Mouse (Mus musculus): ENCODE measurements around the gene Cxcr5. TPM values are rescaled to one million over a fixed set of nuclear protein-coding genes. Genes with fewer than 3 reads are reported as not detected.

The Cxcr5 gene
- polyA plus RNA-seq, 1 experiment from 2014 or later: not detected

- peaks cover 40% of the 10 kb centered on the region for H3K27me3 ChIP-seq (ENCODE audit: control insufficient read depth, insufficient read depth, low read depth, low read length)
- H3K4me2 ChIP-seq (ENCODE audit: low read depth, low read length): peak overlapping the region; percentile 57
- ATAC-seq (ENCODE audit: low read depth): no peak
- peaks cover 10% of the 10 kb centered on the region for H3K4me1 ChIP-seq (ENCODE audit: control insufficient read depth, low read depth, low read length)
- H3K27ac ChIP-seq (ENCODE audit: low read length): peak overlapping the region; percentile 22; the same call in 1 of the 2 replicates
- peak overlapping the region; percentile 72; the same call in 1 of the 2 replicates for H3K4me3 ChIP-seq (ENCODE audit: low read depth, low read length)
- H3K36me3 ChIP-seq (ENCODE audit: control insufficient read depth, insufficient read depth): no peaks in the 10 kb centered on the region
- H3K9ac ChIP-seq (ENCODE audit: low read depth, low read length): 0 out of 2 replicates have a peak overlapping the region, but pooled peaks have one; percentile 5
- 64% methylated on average over 6 of the region's 6 CpGs for WGBS (ENCODE audit: insufficient replicate concordance)
- H3K9me3 ChIP-seq (replicated peaks; ENCODE audit: control insufficient read depth, low read length): no peaks in the 10 kb centered on the region
These were observed 76.6 kb downstream of the Cxcr5 start for GRCm38 (mm10) chr9:44485105-44485515.

GRCm38 (mm10) chr9:44484311-44485104 lies 77.2 kb downstream of the Cxcr5 start:
- WGBS (ENCODE audit: insufficient replicate concordance): 30% methylated on average over 7 of the region's 7 CpGs
- Histone ChIP-seq H3K27me3 (ENCODE audit: control insufficient read depth, insufficient read depth, low read depth, low read length) (peaks cover 45% of the 10 kb centered on the region), H3K4me2 (ENCODE audit: low read depth, low read length) (peak overlapping the region; percentile 57), H3K4me1 (ENCODE audit: control insufficient read depth, low read depth, low read length) (peaks cover 16% of the 10 kb centered on the region), H3K36me3 (ENCODE audit: control insufficient read depth, insufficient read depth) (no peaks in the 10 kb centered on the region), H3K27ac (ENCODE audit: low read length) (peak overlapping the region; percentile 22; the same call in 1 of the 2 replicates), H3K9me3 (replicated peaks; ENCODE audit: control insufficient read depth, low read length) (no peaks in the 10 kb centered on the region), H3K9ac (ENCODE audit: low read depth, low read length) (no peak overlapping the region), H3K4me3 (ENCODE audit: low read depth, low read length) (peak overlapping the region; percentile 72)
- no peak for ATAC-seq (ENCODE audit: low read depth)

- ATAC-seq (ENCODE audit: low read depth): no peak
- Histone ChIP-seq H3K4me3 (ENCODE audit: low read depth, low read length) (peak overlapping the region; percentile 72), H3K9me3 (replicated peaks; ENCODE audit: control insufficient read depth, low read length) (no peaks in the 10 kb centered on the region), H3K4me1 (ENCODE audit: control insufficient read depth, low read depth, low read length) (peaks cover 19% of the 10 kb centered on the region), H3K27me3 (ENCODE audit: control insufficient read depth, insufficient read depth, low read depth, low read length) (peaks cover 55% of the 10 kb centered on the region), H3K27ac (ENCODE audit: low read length) (peak overlapping the region; percentile 2; the same call in 1 of the 2 replicates), H3K4me2 (ENCODE audit: low read depth, low read length) (peak overlapping the region; percentile 57), H3K36me3 (ENCODE audit: control insufficient read depth, insufficient read depth) (no peaks in the 10 kb centered on the region), H3K9ac (ENCODE audit: low read depth, low read length) (peak overlapping the region; percentile 67)
- WGBS (ENCODE audit: insufficient replicate concordance): 1% methylated on average over 12 of the region's 12 CpGs
These were observed 78.1 kb downstream of the Cxcr5 start for GRCm38 (mm10) chr9:44483510-44484044.

- peak overlapping the region; percentile 72 for H3K4me3 ChIP-seq (ENCODE audit: low read depth, low read length)
- no peaks in the 10 kb centered on the region for H3K9me3 ChIP-seq (replicated peaks; ENCODE audit: control insufficient read depth, low read length)
- H3K4me1 ChIP-seq (ENCODE audit: control insufficient read depth, low read depth, low read length): peaks cover 22% of the 10 kb centered on the region
- H3K27ac ChIP-seq (ENCODE audit: low read length): peak overlapping the region; percentile 61
- H3K27me3 ChIP-seq (ENCODE audit: control insufficient read depth, insufficient read depth, low read depth, low read length): peaks cover 60% of the 10 kb centered on the region
- no peak for ATAC-seq (ENCODE audit: low read depth)
- peak overlapping the region; percentile 57 for H3K4me2 ChIP-seq (ENCODE audit: low read depth, low read length)
- no peaks in the 10 kb centered on the region for H3K36me3 ChIP-seq (ENCODE audit: control insufficient read depth, insufficient read depth)
- H3K9ac ChIP-seq (ENCODE audit: low read depth, low read length): peak overlapping the region; percentile 67
- WGBS (ENCODE audit: insufficient replicate concordance): under 1% methylated on average over 28 of the region's 39 CpGs
These were observed 78.6 kb downstream of the Cxcr5 start for GRCm38 (mm10) chr9:44483041-44483509.

GRCm38 (mm10) chr9:44482552-44482951 lies 79.1 kb downstream of the Cxcr5 start, which contains the start of gene Bcl9l:
TSS of gene Bcl9l (plus strand) at chr9:44482825.
- WGBS (ENCODE audit: insufficient replicate concordance): 0% methylated on average over 30 of the region's 31 CpGs
- H3K4me3 ChIP-seq (ENCODE audit: low read depth, low read length): peak within 1 kb of the TSS; percentile 72
- peaks cover 62% of the 10 kb centered on the region for H3K27me3 ChIP-seq (ENCODE audit: control insufficient read depth, insufficient read depth, low read depth, low read length)
- H3K9ac ChIP-seq (ENCODE audit: low read depth, low read length): peak within 1 kb of the TSS; percentile 67
- H3K4me2 ChIP-seq (ENCODE audit: low read depth, low read length): peak within 1 kb of the TSS; percentile 57
- H3K36me3 ChIP-seq (ENCODE audit: control insufficient read depth, insufficient read depth): no peaks in the 10 kb centered on the region
- peaks cover 28% of the 10 kb centered on the region for H3K4me1 ChIP-seq (ENCODE audit: control insufficient read depth, low read depth, low read length)
- ATAC-seq (ENCODE audit: low read depth): peak; percentile 42
- H3K9me3 ChIP-seq (replicated peaks; ENCODE audit: control insufficient read depth, low read length): no peaks in the 10 kb centered on the region
- H3K27ac ChIP-seq (ENCODE audit: low read length): peak within 1 kb of the TSS; percentile 61

GRCm38 (mm10) chr9:44482112-44482511 lies 79.6 kb downstream of the Cxcr5 start:
- H3K27me3 ChIP-seq (ENCODE audit: control insufficient read depth, insufficient read depth, low read depth, low read length): peaks cover 62% of the 10 kb centered on the region
- 12% methylated on average over 3 of the region's 3 CpGs for WGBS (ENCODE audit: insufficient replicate concordance)
- peak overlapping the region; percentile 72 for H3K4me3 ChIP-seq (ENCODE audit: low read depth, low read length)
- H3K4me2 ChIP-seq (ENCODE audit: low read depth, low read length): peak overlapping the region; percentile 57
- no peaks in the 10 kb centered on the region for H3K9me3 ChIP-seq (replicated peaks; ENCODE audit: control insufficient read depth, low read length)
- H3K9ac ChIP-seq (ENCODE audit: low read depth, low read length): no peak overlapping the region
- no peak overlapping the region for H3K27ac ChIP-seq (ENCODE audit: low read length)
- H3K4me1 ChIP-seq (ENCODE audit: control insufficient read depth, low read depth, low read length): peaks cover 31% of the 10 kb centered on the region
- ATAC-seq (ENCODE audit: low read depth): no peak
- H3K36me3 ChIP-seq (ENCODE audit: control insufficient read depth, insufficient read depth): no peaks in the 10 kb centered on the region

GRCm38 (mm10) chr9:44479628-44480428 lies 81.8 kb downstream of the Cxcr5 start:
- peaks cover 21% of the 10 kb centered on the region for H3K4me1 ChIP-seq (ENCODE audit: control insufficient read depth, low read depth, low read length)
- no peaks in the 10 kb centered on the region for H3K36me3 ChIP-seq (ENCODE audit: control insufficient read depth, insufficient read depth)
- H3K27ac ChIP-seq (ENCODE audit: low read length): no peak overlapping the region; the same call in 1 of the 2 replicates
- no peaks in the 10 kb centered on the region for H3K9me3 ChIP-seq (replicated peaks; ENCODE audit: control insufficient read depth, low read length)
- H3K4me2 ChIP-seq (ENCODE audit: low read depth, low read length): peak overlapping the region; percentile 61
- ATAC-seq (ENCODE audit: low read depth): peak; percentile 23
- H3K4me3 ChIP-seq (ENCODE audit: low read depth, low read length): peak overlapping the region; percentile 55
- H3K27me3 ChIP-seq (ENCODE audit: control insufficient read depth, insufficient read depth, low read depth, low read length): peaks cover 62% of the 10 kb centered on the region
- H3K9ac ChIP-seq (ENCODE audit: low read depth, low read length): no peak overlapping the region
- WGBS (ENCODE audit: insufficient replicate concordance): under 1% methylated on average over 26 of the region's 26 CpGs

- H3K4me1 ChIP-seq (ENCODE audit: control insufficient read depth, low read depth, low read length): peaks cover 21% of the 10 kb centered on the region
- peak overlapping the region; percentile 6; the same call in 1 of the 2 replicates for H3K9ac ChIP-seq (ENCODE audit: low read depth, low read length)
- ATAC-seq (ENCODE audit: low read depth): peak; percentile 8
- peak overlapping the region; percentile 57; the same call in 1 of the 2 replicates for H3K27ac ChIP-seq (ENCODE audit: low read length)
- peak overlapping the region; percentile 55 for H3K4me3 ChIP-seq (ENCODE audit: low read depth, low read length)
- peaks cover 55% of the 10 kb centered on the region for H3K27me3 ChIP-seq (ENCODE audit: control insufficient read depth, insufficient read depth, low read depth, low read length)
- H3K36me3 ChIP-seq (ENCODE audit: control insufficient read depth, insufficient read depth): no peaks in the 10 kb centered on the region
- WGBS (ENCODE audit: insufficient replicate concordance): under 1% methylated on average over 29 of the region's 29 CpGs
- H3K4me2 ChIP-seq (ENCODE audit: low read depth, low read length): peak overlapping the region; percentile 61
- H3K9me3 ChIP-seq (replicated peaks; ENCODE audit: control insufficient read depth, low read length): no peaks in the 10 kb centered on the region
These were observed 82.6 kb downstream of the Cxcr5 start for GRCm38 (mm10) chr9:44478959-44479605.

Data from liver, embryonic 16.5 days (tissue).